Mouse (Mus musculus): ENCODE data around the gene Tnfrsf8. TPM values are rescaled to one million over a fixed set of nuclear protein-coding genes. Genes with fewer than 3 reads are reported as not detected.

Tnfrsf8 gene
- total RNA-seq, 1 experiment, result 5.1 TPM

- TF ChIP-seq ZC3H11A (IDR thresholded peaks at IDR 0.05; ENCODE audit: borderline replicate concordance, low read depth, low read length), result no peak
- TF ChIP-seq MAFK (IDR thresholded peaks at IDR 0.05; ENCODE audit: insufficient read depth, low read depth, low read length), result no peak
- TF ChIP-seq HCFC1 (IDR thresholded peaks at IDR 0.05; ENCODE audit: borderline replicate concordance, insufficient read depth, low read length), result no peak
- TF ChIP-seq ZNF384 (IDR thresholded peaks at IDR 0.05; ENCODE audit: low read depth, low read length), result no peak
- no peak for TF ChIP-seq CHD2 (IDR thresholded peaks at IDR 0.05; ENCODE audit: low read depth, low read length)
Observed at GRCm38 (mm10) chr4:145300210-145300927, 14.6 kb downstream of the Tnfrsf8 start.

GRCm38 (mm10) chr4:145299355-145299754, 15.6 kb downstream of the Tnfrsf8 start:
- no peak overlapping the region for H3K4me3 ChIP-seq (ENCODE audit: insufficient read depth in 1 of 2, low read depth in 1 of 2, low read length in 2 of 2, poor library complexity in 1 of 2, severe bottlenecking in 1 of 2)
- no peak for TF ChIP-seq MAFK (IDR thresholded peaks at IDR 0.05; ENCODE audit: insufficient read depth, low read depth, low read length)
- TF ChIP-seq ZNF384 (IDR thresholded peaks at IDR 0.05; ENCODE audit: low read depth, low read length), result no peak
- no peak for TF ChIP-seq ZC3H11A (IDR thresholded peaks at IDR 0.05; ENCODE audit: borderline replicate concordance, low read depth, low read length)
- TF ChIP-seq HCFC1 (IDR thresholded peaks at IDR 0.05; ENCODE audit: borderline replicate concordance, insufficient read depth, low read length), result no peak
- TF ChIP-seq CHD2 (IDR thresholded peaks at IDR 0.05; ENCODE audit: low read depth, low read length), result no peak
- in situ Hi-C loops (cut with MboI; ENCODE audit: low sequenced_read_pairs in 2 of 2, unreplicated experiment in 2 of 2), result loop anchor here (25.0 kb wide), 2 partner anchors 112 to 412 kb away; partner anchors contain the start of genes Dhrs3 (in 2 of the 2) and Vps13d (in 1 of the 2)
- no peak overlapping the region for H3K27ac ChIP-seq (ENCODE audit: insufficient read depth, low read depth, low read length, poor library complexity, severe bottlenecking)
- H3K9ac ChIP-seq (ENCODE audit: insufficient read depth, low read depth, low read length, poor library complexity, severe bottlenecking), result no peak overlapping the region
- DNase-seq (ENCODE audit: low read depth, low spot score), result no peak
- peaks cover 0 to 5% of the 10 kb centered on the region in 2 experiments; a peak in 1 of 4 replicates for H3K4me1 ChIP-seq (ENCODE audit: control insufficient read depth in 2 of 2, insufficient read depth in 2 of 2, low read length in 2 of 2, poor library complexity in 1 of 2)
- no peaks in the 10 kb centered on the region for H3K9me3 ChIP-seq (ENCODE audit: control insufficient read depth, insufficient read depth, low read depth, low read length)
- H3K36me3 ChIP-seq (ENCODE audit: control insufficient read depth, insufficient read depth, low read length, poor library complexity, severe bottlenecking), result no peaks in the 10 kb centered on the region

More at GRCm38 (mm10) chr4:145300210-145300927, 14.6 kb downstream of the Tnfrsf8 start:
- no peaks in the 10 kb centered on the region for H3K9me3 ChIP-seq (ENCODE audit: control insufficient read depth, insufficient read depth, low read depth, low read length)
- H3K4me3 ChIP-seq (ENCODE audit: insufficient read depth in 1 of 2, low read depth in 1 of 2, low read length in 2 of 2, poor library complexity in 1 of 2, severe bottlenecking in 1 of 2), result no peak overlapping the region
- no peaks in the 10 kb centered on the region for H3K36me3 ChIP-seq (ENCODE audit: control insufficient read depth, insufficient read depth, low read length, poor library complexity, severe bottlenecking)
- DNase-seq (ENCODE audit: low read depth, low spot score), result no peak
- no peak overlapping the region for H3K27ac ChIP-seq (ENCODE audit: insufficient read depth, low read depth, low read length, poor library complexity, severe bottlenecking)
- in situ Hi-C loops (cut with MboI; ENCODE audit: low sequenced_read_pairs in 2 of 2, unreplicated experiment in 2 of 2), result loop anchor here (25.0 kb wide), 1 partner anchor 187 kb away; no protein-coding TSS in a partner anchor
- peaks cover 0 to 5% of the 10 kb centered on the region in 2 experiments; a peak in 2 of 4 replicates for H3K4me1 ChIP-seq (ENCODE audit: control insufficient read depth in 2 of 2, insufficient read depth in 2 of 2, low read length in 2 of 2, poor library complexity in 1 of 2)
- no peak overlapping the region for H3K9ac ChIP-seq (ENCODE audit: insufficient read depth, low read depth, low read length, poor library complexity, severe bottlenecking)

- no peak for DNase-seq (ENCODE audit: low read depth, low spot score)
- in situ Hi-C loops (cut with MboI; ENCODE audit: low sequenced_read_pairs in 2 of 2, unreplicated experiment in 2 of 2), result loop anchor here (25.0 kb wide), 2 partner anchors 112 to 412 kb away; partner anchors contain the start of genes Dhrs3 (in 2 of the 2) and Vps13d (in 1 of the 2)
- TF ChIP-seq CHD2 (IDR thresholded peaks at IDR 0.05; ENCODE audit: low read depth, low read length) (no peak), MAFK (IDR thresholded peaks at IDR 0.05; ENCODE audit: insufficient read depth, low read depth, low read length) (no peak), ZNF384 (IDR thresholded peaks at IDR 0.05; ENCODE audit: low read depth, low read length) (no peak), ZC3H11A (IDR thresholded peaks at IDR 0.05; ENCODE audit: borderline replicate concordance, low read depth, low read length) (no peak), HCFC1 (IDR thresholded peaks at IDR 0.05; ENCODE audit: borderline replicate concordance, insufficient read depth, low read length) (no peak)
Observed at GRCm38 (mm10) chr4:145298846-145299245, 16.1 kb downstream of the Tnfrsf8 start.

GRCm38 (mm10) chr4:145295589-145296300, 19.2 kb downstream of the Tnfrsf8 start:
- no peak overlapping the region for H3K27ac ChIP-seq (ENCODE audit: insufficient read depth, low read depth, low read length, poor library complexity, severe bottlenecking)
- no peak overlapping the region for H3K9ac ChIP-seq (ENCODE audit: insufficient read depth, low read depth, low read length, poor library complexity, severe bottlenecking)
- no peak for DNase-seq (ENCODE audit: low read depth, low spot score)
- TF ChIP-seq MAFK (IDR thresholded peaks at IDR 0.05; ENCODE audit: insufficient read depth, low read depth, low read length), result no peak
- no peak for TF ChIP-seq CHD2 (IDR thresholded peaks at IDR 0.05; ENCODE audit: low read depth, low read length)
- TF ChIP-seq ZC3H11A (IDR thresholded peaks at IDR 0.05; ENCODE audit: borderline replicate concordance, low read depth, low read length), result peak; percentile 94; the same call in 1 of the 2 replicates
- TF ChIP-seq ZNF384 (IDR thresholded peaks at IDR 0.05; ENCODE audit: low read depth, low read length), result peak; percentile 99
- in situ Hi-C loops (cut with MboI; ENCODE audit: low sequenced_read_pairs in 2 of 2, unreplicated experiment in 2 of 2), result loop anchor here (25.0 kb wide), 2 partner anchors 108 to 408 kb away; partner anchors contain the start of genes Dhrs3 (in 2 of the 2) and Vps13d (in 1 of the 2)
- peaks cover 0 to 5% of the 10 kb centered on the region in 2 experiments; a peak in 1 of 4 replicates for H3K4me1 ChIP-seq (ENCODE audit: control insufficient read depth in 2 of 2, insufficient read depth in 2 of 2, low read length in 2 of 2, poor library complexity in 1 of 2)
- no peaks in the 10 kb centered on the region for H3K9me3 ChIP-seq (ENCODE audit: control insufficient read depth, insufficient read depth, low read depth, low read length)
- no peaks in the 10 kb centered on the region for H3K36me3 ChIP-seq (ENCODE audit: control insufficient read depth, insufficient read depth, low read length, poor library complexity, severe bottlenecking)
- no peak overlapping the region for H3K4me3 ChIP-seq (ENCODE audit: insufficient read depth in 1 of 2, low read depth in 1 of 2, low read length in 2 of 2, poor library complexity in 1 of 2, severe bottlenecking in 1 of 2)

More at GRCm38 (mm10) chr4:145298846-145299245, 16.1 kb downstream of the Tnfrsf8 start:
- H3K9ac ChIP-seq (ENCODE audit: insufficient read depth, low read depth, low read length, poor library complexity, severe bottlenecking), result no peak overlapping the region
- H3K9me3 ChIP-seq (ENCODE audit: control insufficient read depth, insufficient read depth, low read depth, low read length), result no peaks in the 10 kb centered on the region
- peaks cover 0 to 5% of the 10 kb centered on the region in 2 experiments; a peak in 1 of 4 replicates for H3K4me1 ChIP-seq (ENCODE audit: control insufficient read depth in 2 of 2, insufficient read depth in 2 of 2, low read length in 2 of 2, poor library complexity in 1 of 2)
- no peaks in the 10 kb centered on the region for H3K36me3 ChIP-seq (ENCODE audit: control insufficient read depth, insufficient read depth, low read length, poor library complexity, severe bottlenecking)
- no peak overlapping the region for H3K27ac ChIP-seq (ENCODE audit: insufficient read depth, low read depth, low read length, poor library complexity, severe bottlenecking)
- H3K4me3 ChIP-seq (ENCODE audit: insufficient read depth in 1 of 2, low read depth in 1 of 2, low read length in 2 of 2, poor library complexity in 1 of 2, severe bottlenecking in 1 of 2), result no peak overlapping the region
